Mouse (Mus musculus) forebrain, postnatal 0 days (tissue): ENCODE measurements around the gene Dars. TPM values are rescaled to one million over a fixed set of nuclear protein-coding genes. Genes with fewer than 3 reads are reported as not detected.

Experiments used
- ATAC-seq: fragments of 200-750 bp; cut with Nextera tagmentation; 2 replicates; pipeline ENCODE4 v1.8.0; 2017; ENCODE audit warnings: mild to moderate bottlenecking, moderate library complexity
- DNase-seq: peaks from one replicate; pipeline ENCODE4 v3.0.0-alpha.2; 2015
- H3K27ac ChIP-seq: fragments of 300-500 bp; sonication (generic); 2 replicates; pipeline ENCODE4 v1.5.1; 2014; ENCODE audit warnings: low read depth, mild to moderate bottlenecking, antibody characterized with exemption, low read length, moderate library complexity, mixed read lengths
- H3K27me3 ChIP-seq: fragments of 300-500 bp; sonication (generic); 2 replicates; pipeline ENCODE4 v1.6.1; 2014; ENCODE audit warnings: mild to moderate bottlenecking, low read length, mixed read lengths; ENCODE audit not compliant: insufficient read depth
- H3K36me3 ChIP-seq: fragments of 300-500 bp; sonication (generic); 2 replicates; pipeline ENCODE4 v1.6.1; 2014; ENCODE audit warnings: mild to moderate bottlenecking, moderate library complexity; ENCODE audit not compliant: insufficient read depth
- H3K4me1 ChIP-seq: fragments of 300-500 bp; sonication (generic); 2 replicates; pipeline ENCODE4 v1.6.1; 2014; ENCODE audit warnings: antibody characterized with exemption; ENCODE audit not compliant: insufficient read depth
- H3K4me2 ChIP-seq: fragments of 300-500 bp; sonication (generic); 2 replicates; pipeline ENCODE4 v1.6.1; 2014; ENCODE audit warnings: low read depth, mild to moderate bottlenecking, moderate library complexity
- H3K4me3 ChIP-seq: fragments of 300-500 bp; sonication (generic); 2 replicates; pipeline ENCODE4 v1.5.1; 2014; ENCODE audit warnings: low read depth, low read length, mixed read lengths
- H3K9ac ChIP-seq: fragments of 300-500 bp; sonication (generic); 2 replicates; pipeline ENCODE4 v1.6.1; 2014; ENCODE audit warnings: mild to moderate bottlenecking
- H3K9me3 ChIP-seq: fragments of 300-500 bp; sonication (generic); 2 replicates; pipeline ENCODE4 v1.6.1; 2016; ENCODE audit warnings: low read length
- CTCF ChIP-seq: sonication (generic); IDR thresholded peaks from 2 replicates; pipeline ENCODE4 v1.5.1; 2016; ENCODE audit warnings: antibody characterized with exemption, control low read depth, low read depth
- WGBS: fragments of 180-500 bp; shearing (Covaris S2); extraction: QIAGEN DNeasy Blood & Tissue Kit; methylation state at CpG from one replicate; pipeline ENCODE4 v1.1.7; 2014; 5-methylcytosine and 5-hydroxymethylcytosine counted together
- polyA plus RNA-seq: library from polyadenylated mRNA; unstranded; fragments of >200 nt; fragmentation: Nextera tagmentation; extraction: Ambion mirVana; gene quantifications from 2 replicates; pipeline ENCODE4 v1.2.1, GENCODE M21; 2015
- total RNA-seq: library from RNA; depleted of rRNA; stranded (reverse); fragments of >200 nt; gene quantifications from 2 replicates; pipeline ENCODE4 v1.2.3, GENCODE M21; 2014; rRNA removed

The Dars gene
- total RNA-seq (90.4 and 101 TPM in 2 replicates), polyA plus RNA-seq (128 and 130 TPM in 2 replicates)

GRCm38 (mm10) chr1:128416584-128417532, at the start of gene Dars:
Gene Dars (minus strand): TSS chr1:128417368.
- H3K9ac ChIP-seq = peak within 1 kb of the TSS; percentile 98
- 0 out of 2 replicates have a peak, but pooled peaks cover 3% of the 10 kb centered on the region for H3K4me1 ChIP-seq
- no peak for TF ChIP-seq CTCF
- peak; percentile 96 for ATAC-seq
- H3K36me3 ChIP-seq = no peaks in the 10 kb centered on the region; the same call in 1 of the 2 replicates
- DNase-seq = peak; percentile 95
- H3K4me3 ChIP-seq = peak within 1 kb of the TSS; percentile 90
- H3K27me3 ChIP-seq = no peaks in the 10 kb centered on the region
- WGBS = 2% methylated on average over 67 of the region's 68 CpGs
- H3K9me3 ChIP-seq = no peaks in the 10 kb centered on the region
- H3K4me2 ChIP-seq = peak within 1 kb of the TSS; percentile 74
- peak within 1 kb of the TSS; percentile 92 for H3K27ac ChIP-seq

- TF ChIP-seq CTCF = no peak
- H3K27ac ChIP-seq = no peak overlapping the region
- no peaks in the 10 kb centered on the region for H3K9me3 ChIP-seq
- DNase-seq (peak; percentile 69), ATAC-seq (peak; percentile 84)
- no peak overlapping the region for H3K9ac ChIP-seq
- 53% methylated on average over 1 of the region's 1 CpGs for WGBS
- no peak overlapping the region for H3K4me3 ChIP-seq
- no peaks in the 10 kb centered on the region for H3K36me3 ChIP-seq
- H3K27me3 ChIP-seq = no peaks in the 10 kb centered on the region
- H3K4me1 ChIP-seq = no peaks in the 10 kb centered on the region
- H3K4me2 ChIP-seq = no peak overlapping the region
Measured at GRCm38 (mm10) chr1:128466828-128467227, 49.7 kb upstream of the Dars start.

GRCm38 (mm10) chr1:128463478-128463877, 46.3 kb upstream of the Dars start:
- Histone ChIP-seq H3K27me3 (no peaks in the 10 kb centered on the region), H3K4me3 (no peak overlapping the region), H3K9ac (no peak overlapping the region), H3K36me3 (no peaks in the 10 kb centered on the region), H3K4me2 (no peak overlapping the region), H3K27ac (no peak overlapping the region), H3K9me3 (no peaks in the 10 kb centered on the region), H3K4me1 (no peaks in the 10 kb centered on the region)
- DNase-seq = no peak
- 84% methylated on average over 5 of the region's 5 CpGs for WGBS
- no peak for TF ChIP-seq CTCF
- ATAC-seq = no peak

- DNase-seq (no peak), ATAC-seq (no peak)
- Histone ChIP-seq H3K27ac (no peak overlapping the region), H3K27me3 (no peaks in the 10 kb centered on the region), H3K9me3 (no peaks in the 10 kb centered on the region), H3K9ac (no peak overlapping the region), H3K4me2 (no peak overlapping the region), H3K4me1 (no peaks in the 10 kb centered on the region), H3K36me3 (no peaks in the 10 kb centered on the region), H3K4me3 (no peak overlapping the region)
- TF ChIP-seq CTCF = no peak
- WGBS = 76% methylated on average over 3 of the region's 3 CpGs
Measured at GRCm38 (mm10) chr1:128462389-128462788, 45.2 kb upstream of the Dars start.

- Histone ChIP-seq H3K4me2 (no peak overlapping the region), H3K36me3 (no peaks in the 10 kb centered on the region), H3K4me1 (0 out of 2 replicates have a peak, but pooled peaks cover 2% of the 10 kb centered on the region), H3K4me3 (no peak overlapping the region), H3K9ac (no peak overlapping the region), H3K9me3 (no peaks in the 10 kb centered on the region), H3K27ac (no peak overlapping the region), H3K27me3 (no peaks in the 10 kb centered on the region)
- TF ChIP-seq CTCF = no peak
- no peak for DNase-seq
- ATAC-seq = no peak
- WGBS = 87% methylated on average over 6 of the region's 6 CpGs
Measured at GRCm38 (mm10) chr1:128460780-128461179, 43.6 kb upstream of the Dars start.

GRCm38 (mm10) chr1:128459439-128459838, 42.3 kb upstream of the Dars start:
- no peak overlapping the region for H3K4me2 ChIP-seq
- no peaks in the 10 kb centered on the region for H3K9me3 ChIP-seq
- DNase-seq (no peak), ATAC-seq (no peak)
- no peak for TF ChIP-seq CTCF
- H3K27ac ChIP-seq = no peak overlapping the region
- H3K27me3 ChIP-seq = no peaks in the 10 kb centered on the region
- 0 out of 2 replicates have a peak, but pooled peaks cover 2% of the 10 kb centered on the region for H3K4me1 ChIP-seq
- no peaks in the 10 kb centered on the region for H3K36me3 ChIP-seq
- no peak overlapping the region for H3K9ac ChIP-seq
- 38% methylated on average over 1 of the region's 1 CpGs for WGBS
- H3K4me3 ChIP-seq = no peak overlapping the region

GRCm38 (mm10) chr1:128459011-128459410, 41.8 kb upstream of the Dars start:
- H3K27ac ChIP-seq = no peak overlapping the region
- H3K4me3 ChIP-seq = no peak overlapping the region
- WGBS = 52% methylated on average over 3 of the region's 3 CpGs
- H3K4me1 ChIP-seq = 0 out of 2 replicates have a peak, but pooled peaks cover 2% of the 10 kb centered on the region
- no peak for TF ChIP-seq CTCF
- no peaks in the 10 kb centered on the region for H3K9me3 ChIP-seq
- no peak for ATAC-seq
- H3K4me2 ChIP-seq = no peak overlapping the region
- H3K9ac ChIP-seq = no peak overlapping the region
- no peak for DNase-seq
- H3K27me3 ChIP-seq = no peaks in the 10 kb centered on the region
- no peaks in the 10 kb centered on the region for H3K36me3 ChIP-seq
